Mouse (Mus musculus): ENCODE measurements around the gene Ifi204. TPM values are rescaled to one million over a fixed set of nuclear protein-coding genes. Genes with fewer than 3 reads are reported as not detected.

The Ifi204 gene
- polyA plus RNA-seq (2015; fragmentation: Nextera tagmentation; extraction: Ambion mirVana) = 6.8 and 10.2 TPM in 2 replicates

DNA sequence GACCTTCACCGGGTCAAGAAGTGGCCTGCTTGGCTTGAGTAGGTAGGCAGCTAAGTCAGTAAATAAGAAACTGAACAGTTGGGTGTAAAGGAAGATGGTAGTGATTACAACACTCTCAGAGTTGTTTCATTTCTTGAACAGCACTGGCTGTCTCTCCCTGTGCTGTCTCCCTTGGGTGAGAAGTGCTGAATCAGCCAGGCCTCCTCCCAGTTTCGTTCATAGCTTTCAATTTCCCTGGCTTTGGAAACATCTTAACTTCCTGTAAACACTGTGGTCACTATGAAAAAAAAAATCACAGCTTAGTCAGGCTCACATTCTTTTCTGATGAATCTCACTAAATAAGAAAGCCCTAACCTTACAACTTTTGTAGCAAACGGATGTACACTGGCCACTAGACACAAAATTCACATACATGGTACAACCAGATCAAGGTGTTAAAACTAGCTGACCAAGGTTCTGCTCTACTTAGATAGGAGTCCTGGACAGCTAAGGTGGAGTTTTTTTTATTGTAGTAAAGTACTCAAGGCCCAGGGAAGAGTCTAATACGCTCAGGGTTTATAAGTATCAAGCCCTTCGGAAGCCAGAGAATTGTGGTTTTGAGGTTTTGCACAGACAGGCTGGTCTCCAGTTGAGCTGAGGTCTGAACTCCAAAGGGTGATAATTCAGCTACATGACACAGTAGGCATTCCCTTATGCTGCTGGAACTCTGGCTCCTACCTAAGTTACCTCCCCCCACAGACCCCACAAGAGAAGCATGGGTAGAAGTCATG lies at the start of gene Ifi204:
Gene Ifi204, minus strand, starts transcription at position 96 of the 770 bp plus-strand sequence.

DNA sequence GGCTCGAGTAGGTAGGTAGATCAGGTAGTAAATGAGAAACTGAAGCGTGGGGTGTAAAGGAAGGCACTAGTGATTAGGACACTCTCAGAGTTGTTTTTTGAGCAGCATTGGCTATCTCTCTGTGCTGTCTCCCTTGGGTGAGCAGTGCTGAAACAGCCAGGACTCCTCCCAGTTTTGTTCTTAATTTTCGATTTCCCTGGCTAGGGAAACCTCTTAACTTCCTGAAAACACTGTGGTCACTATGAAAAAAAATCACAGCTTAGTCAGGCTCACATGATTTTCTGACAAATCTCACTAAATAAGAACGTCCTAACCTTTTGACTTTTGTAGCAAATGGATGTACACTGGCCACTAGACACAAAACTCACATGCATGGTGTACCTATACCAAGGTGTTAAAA lies 25.1 kb downstream of the Ifi204 start, which contains the start of gene Ifi207:
Gene Ifi207, minus strand, starts transcription at position 92 of the 400 bp plus-strand sequence.

Other genes with a start within 250 kb of the Ifi204 start
- gene Ifi214, start 231.0 kb downstream of the Ifi204 start, polyA plus RNA-seq (2015; fragmentation: Nextera tagmentation; extraction: Ambion mirVana) = 0.22 and 0.47 TPM in 2 replicates
- 1.2 and 1.3 TPM in 2 replicates for gene Ifi213, start 167.7 kb downstream of the Ifi204 start, polyA plus RNA-seq (2015; fragmentation: Nextera tagmentation; extraction: Ambion mirVana)
- 2.0 and 3.2 TPM in 2 replicates for gene Ifi209, start 136.0 kb downstream of the Ifi204 start, polyA plus RNA-seq (2015; fragmentation: Nextera tagmentation; extraction: Ambion mirVana)
- 0.06 and 0.13 TPM in 2 replicates for gene Ifi208, start 93.3 kb downstream of the Ifi204 start, polyA plus RNA-seq (2015; fragmentation: Nextera tagmentation; extraction: Ambion mirVana)
- gene Ifi207, start 25.2 kb downstream of the Ifi204 start, polyA plus RNA-seq (2015; fragmentation: Nextera tagmentation; extraction: Ambion mirVana) = 2.1 and 3.0 TPM in 2 replicates
- gene Ifi211, start 146.1 kb upstream of the Ifi204 start, polyA plus RNA-seq (2015; fragmentation: Nextera tagmentation; extraction: Ambion mirVana) = 3.1 and 5.0 TPM in 2 replicates
- 14.2 and 25.4 TPM in 2 replicates for gene Mndal, start 175.5 kb upstream of the Ifi204 start, polyA plus RNA-seq (2015; fragmentation: Nextera tagmentation; extraction: Ambion mirVana)
- 9.3 and 17.2 TPM in 2 replicates for gene Ifi203, start 175.7 kb upstream of the Ifi204 start, polyA plus RNA-seq (2015; fragmentation: Nextera tagmentation; extraction: Ambion mirVana)
- gene Ifi202b, start 215.8 kb upstream of the Ifi204 start, polyA plus RNA-seq (2015; fragmentation: Nextera tagmentation; extraction: Ambion mirVana) = not detected in 2 replicates